Mouse (Mus musculus): ENCODE results near the gene Tdp1.
A peak's percentile ranks its signal among the peaks of the same experiment; 100 is the strongest.

Tdp1 gene

DNA sequence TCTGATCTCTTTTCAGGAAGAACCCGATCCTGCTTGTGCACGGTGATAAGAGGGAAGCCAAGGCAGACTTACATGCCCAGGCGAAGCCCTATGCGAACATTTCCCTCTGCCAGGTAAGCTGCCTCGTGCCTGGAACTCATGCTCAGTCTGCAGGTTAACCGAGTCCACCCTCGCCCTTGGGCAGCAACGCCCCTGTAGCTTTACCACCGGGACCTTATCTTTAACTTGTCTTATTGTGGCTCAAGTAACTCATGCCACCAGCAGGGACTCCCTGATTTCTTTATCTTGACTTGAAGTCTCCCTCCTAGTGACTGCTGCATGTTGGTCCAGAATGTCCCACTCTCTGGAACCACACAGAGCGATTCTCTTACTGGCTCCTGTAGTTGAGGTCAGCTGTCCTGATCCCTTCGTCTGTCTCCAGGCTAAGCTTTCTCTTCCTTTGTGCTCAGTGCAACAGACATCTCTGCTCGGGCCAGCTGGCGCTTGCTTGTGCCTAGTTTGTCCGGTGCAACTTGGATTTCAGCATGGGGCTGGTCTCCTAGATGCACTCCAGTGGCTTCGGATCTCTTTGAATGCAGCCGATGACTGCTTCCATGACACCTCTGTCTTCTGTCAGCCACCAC lies 14.0 kb downstream of the Tdp1 start:
- DNase-seq, result peak; percentile 70

DNA sequence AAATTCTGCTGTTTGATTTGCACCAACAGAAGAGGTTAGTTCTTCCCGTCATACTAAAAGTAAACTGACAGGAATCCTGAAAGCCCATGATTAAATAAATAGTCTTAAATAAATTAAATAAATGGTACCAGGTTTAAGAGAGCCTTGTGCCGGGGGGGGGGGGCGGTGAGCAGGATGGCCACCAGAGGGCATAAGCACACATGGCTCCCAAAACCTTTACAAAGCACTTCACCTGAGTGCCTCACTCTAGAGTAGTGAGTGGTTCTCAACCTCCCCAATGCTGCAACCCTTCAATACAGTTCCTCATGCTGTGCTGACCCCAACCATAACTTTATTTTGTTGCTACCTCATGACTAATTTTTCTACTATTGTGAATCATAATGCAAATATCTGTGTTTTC lies 15.7 kb downstream of the Tdp1 start:
- DNase-seq, result peak; percentile 18

DNA sequence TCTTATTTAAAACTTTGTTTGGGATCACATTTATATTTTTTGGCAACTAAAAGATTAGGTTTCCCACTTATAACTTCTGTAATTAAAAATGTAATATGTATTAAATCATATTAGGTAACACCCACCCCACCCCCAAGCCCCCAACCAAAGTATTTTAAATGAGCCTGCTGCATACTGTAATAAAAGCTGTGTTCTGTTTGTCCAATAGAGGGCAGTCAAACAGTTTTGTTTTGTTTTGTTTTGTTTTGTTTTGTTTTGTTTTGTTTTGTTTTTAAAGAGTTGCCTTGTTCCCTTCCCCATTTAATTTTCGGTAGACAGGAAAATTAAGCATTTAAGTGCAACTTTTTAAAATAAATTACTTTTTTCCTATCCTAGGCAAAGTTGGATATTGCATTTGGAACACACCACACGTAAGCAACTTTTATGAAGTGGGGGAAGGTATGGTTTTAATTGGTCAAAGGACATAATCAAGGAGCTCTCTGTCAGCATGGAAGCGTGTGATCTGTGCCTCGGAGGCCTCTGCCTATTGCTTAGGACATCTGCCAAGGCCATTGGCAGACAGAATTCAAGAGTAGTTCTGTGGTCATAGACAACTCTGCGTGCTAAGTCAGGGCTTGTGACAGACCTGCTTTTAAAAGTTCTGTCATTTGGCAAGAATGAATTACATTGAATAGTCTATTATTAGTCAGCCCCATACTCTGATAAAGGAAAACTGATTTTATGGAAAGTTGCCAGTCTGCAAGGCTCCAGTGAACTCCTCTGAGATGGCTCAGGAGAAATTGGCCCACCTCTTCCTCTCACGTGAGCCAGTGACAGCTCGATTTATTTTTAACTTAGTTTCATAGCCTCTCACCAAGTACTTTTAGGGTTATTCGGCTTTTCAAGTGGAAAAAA lies 17.9 kb downstream of the Tdp1 start:
- DNase-seq, result peak; percentile 94

DNA sequence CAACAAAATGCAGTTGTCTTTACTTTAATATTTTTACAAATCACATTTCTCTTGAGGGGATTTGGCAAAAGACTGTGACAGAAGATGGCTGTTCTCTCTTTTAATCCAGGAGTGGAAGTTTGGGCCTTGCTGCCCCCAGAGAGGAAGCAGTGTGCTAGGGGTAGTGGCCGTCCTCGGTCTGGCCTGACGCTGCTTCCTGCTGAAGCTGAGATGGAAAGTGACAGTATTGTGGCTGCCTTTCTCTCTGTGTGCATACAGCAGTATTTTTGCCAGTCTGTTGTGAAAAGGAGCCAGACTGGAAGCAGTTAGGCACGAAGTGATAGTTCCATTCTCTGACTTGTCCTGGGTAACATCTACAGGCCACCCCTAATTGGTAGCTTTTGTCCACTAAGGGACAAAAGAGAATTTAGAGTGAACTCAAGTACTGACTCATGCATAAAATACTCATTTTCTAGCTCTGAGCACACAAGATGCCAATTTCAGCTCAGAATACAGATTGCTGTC lies 18.6 kb downstream of the Tdp1 start:
- DNase-seq, result no peak

DNA sequence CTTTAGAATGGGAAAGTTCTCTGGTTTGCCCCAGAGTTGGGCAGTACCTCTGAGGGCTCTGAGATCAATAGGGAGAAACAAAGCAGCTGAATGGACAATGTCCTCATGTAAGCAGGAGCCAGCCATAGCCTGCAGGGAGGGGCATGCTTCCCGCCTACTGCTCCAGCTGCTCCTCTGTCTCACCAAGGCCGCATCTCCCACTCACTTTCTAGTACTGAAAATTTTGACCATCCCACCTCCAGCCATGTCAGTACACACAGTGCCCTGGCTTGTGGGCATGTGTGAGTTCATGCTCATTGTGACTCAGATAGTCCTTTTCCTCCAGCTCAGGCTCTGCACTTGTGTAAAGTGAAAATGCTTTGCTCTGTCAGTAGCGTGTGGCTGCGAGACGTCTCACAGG lies 20.2 kb downstream of the Tdp1 start:
- no peak for DNase-seq

DNA sequence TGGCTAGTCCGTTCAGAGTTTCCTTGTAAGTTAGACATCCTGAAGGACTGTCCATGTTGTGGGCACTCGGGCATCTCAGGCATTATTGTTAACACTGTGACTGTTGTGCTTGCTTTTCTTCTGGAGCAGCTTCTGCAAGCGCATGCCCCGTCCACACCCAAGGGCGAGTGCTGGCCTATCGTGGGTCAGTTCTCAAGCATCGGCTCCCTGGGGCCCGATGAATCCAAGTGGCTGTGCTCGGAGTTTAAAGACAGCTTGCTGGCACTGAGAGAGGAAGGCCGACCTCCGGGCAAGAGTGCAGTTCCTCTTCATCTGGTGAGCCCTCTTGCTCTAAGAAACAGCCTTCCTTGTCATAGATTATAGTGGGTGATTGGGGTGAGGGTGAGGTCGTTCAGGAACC lies 27.1 kb downstream of the Tdp1 start:
- DNase-seq, result no peak

DNA sequence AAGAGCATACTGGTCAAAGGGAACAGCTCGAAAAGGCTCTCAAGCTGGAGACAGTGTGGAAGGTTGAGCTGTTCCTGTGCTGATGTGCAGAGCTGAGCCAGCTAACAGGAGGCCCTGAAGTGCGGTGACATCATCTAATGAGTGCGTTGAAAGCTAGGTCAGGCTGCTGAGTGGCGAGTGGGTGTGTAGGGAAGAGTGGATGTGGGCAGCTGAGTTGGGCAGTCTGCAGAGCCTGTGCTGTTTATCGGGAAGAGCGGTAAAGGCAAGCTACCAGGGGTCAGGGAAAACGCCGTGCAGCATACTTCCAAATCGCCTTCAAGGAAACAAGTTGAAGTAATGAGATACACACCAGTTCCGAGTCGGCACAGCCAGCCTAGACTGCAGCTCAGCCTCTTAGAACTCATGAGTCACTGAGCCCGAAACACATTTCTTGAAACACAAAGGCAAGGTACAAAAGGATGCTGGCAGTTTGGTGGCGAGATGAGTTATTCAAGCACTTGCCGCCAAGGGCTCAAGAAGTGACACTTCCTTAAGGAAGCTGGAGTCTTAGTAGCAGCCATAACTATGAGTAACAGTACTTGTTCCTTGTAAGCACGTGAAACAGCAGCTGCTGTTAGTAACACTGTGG lies 33.6 kb downstream of the Tdp1 start:
- DNase-seq, result no peak

DNA sequence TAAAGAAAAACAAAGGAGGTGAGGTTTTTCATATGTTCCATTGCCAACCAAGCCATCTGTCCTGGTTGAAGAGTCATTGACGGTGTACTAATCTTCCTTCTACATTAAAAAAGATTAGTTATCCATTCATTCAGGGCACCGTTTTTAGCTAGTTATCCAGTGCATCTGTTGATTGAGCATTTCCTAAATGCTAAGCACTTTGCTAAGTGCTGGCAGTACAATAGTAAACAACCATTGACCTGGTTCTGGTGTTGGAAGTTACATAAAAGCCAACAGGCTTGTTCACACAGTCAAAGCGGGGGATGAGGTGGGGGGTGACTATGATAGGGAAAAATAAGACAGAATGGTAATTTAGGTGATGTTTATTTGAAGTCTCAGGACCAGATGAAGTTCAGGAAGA lies 35.3 kb downstream of the Tdp1 start:
- no peak for DNase-seq

DNA sequence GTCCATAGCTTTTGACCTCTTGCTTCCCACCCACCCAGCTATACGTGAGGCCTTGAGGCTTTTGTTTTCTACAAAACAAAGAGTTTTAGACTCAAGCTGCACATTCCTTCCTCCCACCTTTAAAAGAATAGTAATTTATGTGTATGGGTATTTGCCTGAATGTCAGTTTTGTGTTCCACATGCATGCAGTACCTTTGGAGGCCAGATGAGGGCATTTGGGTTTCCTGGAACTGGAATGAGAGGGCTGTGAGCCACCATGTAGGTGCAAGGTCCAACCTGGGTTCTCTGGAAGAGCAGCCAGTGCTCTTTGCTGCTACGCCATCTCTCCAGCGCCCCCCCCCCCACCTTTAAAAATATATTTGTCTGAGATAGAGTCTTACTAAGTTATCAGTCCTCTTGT lies 36.7 kb downstream of the Tdp1 start:
- no peak for DNase-seq

DNA sequence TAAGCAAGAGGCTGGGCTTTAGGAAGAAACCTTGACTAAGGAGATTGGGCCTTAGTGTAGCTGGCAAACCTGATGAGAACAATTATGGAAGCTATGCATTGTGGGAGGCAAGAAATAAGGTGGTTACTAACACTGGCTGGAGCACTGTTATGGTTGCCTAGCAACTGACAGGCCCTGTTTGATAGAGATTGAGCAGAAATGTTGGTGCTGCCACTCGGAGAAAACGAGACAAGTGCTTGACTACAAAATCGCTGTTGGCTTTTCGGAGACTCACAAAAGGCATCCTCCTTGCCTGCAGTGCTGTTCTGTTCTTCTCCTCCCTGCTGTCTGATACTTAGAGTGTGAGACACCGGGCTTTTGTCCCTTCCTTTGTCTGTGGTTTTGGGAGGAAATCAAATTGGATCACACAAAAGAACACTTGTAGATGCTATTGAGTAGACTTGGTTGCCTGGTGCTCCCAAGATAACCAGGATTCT lies 38.9 kb downstream of the Tdp1 start:
- no peak for DNase-seq

DNA sequence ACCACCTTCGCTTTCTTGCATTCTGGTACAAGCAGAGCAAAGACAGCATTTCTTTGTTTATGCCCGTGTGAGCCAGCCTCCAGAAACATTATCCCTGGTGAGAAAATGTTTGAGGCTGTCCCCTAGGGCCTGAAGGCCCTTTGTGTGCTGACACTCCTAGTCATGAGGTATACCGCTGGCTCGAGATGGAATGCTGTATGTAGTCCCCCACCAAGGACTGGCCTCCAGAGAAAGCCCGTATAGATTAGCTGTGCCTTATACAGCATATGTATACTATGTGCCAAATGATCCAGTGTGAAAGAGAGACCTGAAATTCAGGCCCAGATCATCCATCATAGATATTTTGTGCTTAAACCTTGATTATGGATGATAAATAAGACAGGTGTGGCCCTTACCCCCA lies 39.4 kb downstream of the Tdp1 start:
- DNase-seq, result no peak

DNA sequence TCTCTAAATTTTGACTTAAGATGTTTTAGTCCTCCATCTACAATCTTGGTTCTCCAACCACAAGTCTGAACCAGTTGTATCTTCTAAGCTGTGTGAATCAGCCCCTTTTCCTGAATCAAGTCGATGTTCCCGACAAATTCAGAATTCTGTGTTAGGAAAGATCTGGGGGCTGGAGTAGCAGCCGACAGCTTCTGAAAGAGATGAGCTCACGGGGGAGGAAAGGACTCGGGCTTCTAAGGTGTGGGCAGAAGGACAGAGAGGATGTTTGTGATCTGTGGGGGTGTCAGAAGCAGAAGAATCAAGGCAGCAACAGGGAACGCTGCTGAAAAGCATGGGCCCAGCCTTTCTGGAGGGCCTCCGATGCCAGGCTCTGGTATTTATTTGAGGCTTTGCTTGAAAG lies 44.0 kb downstream of the Tdp1 start:
- DNase-seq, result no peak

DNA sequence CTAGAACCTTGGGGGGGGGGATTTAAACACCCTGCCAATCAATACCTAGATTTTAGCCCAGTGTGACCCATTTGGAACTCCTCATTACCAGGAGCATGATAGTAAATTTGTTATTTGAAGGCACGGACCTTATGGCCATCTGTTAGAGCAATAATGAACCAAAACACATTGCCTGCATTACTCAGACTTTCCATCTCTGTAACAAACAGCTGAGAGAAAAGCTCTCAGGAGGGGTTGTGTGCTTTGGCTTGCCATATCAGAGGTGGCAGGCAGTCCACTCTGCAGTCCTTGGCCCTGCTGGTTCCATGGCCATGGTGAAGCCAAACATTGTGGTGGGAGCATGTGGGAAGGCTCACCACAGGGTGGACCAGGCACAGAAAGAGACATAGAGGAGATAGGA lies 44.8 kb downstream of the Tdp1 start:
- DNase-seq, result no peak

DNA sequence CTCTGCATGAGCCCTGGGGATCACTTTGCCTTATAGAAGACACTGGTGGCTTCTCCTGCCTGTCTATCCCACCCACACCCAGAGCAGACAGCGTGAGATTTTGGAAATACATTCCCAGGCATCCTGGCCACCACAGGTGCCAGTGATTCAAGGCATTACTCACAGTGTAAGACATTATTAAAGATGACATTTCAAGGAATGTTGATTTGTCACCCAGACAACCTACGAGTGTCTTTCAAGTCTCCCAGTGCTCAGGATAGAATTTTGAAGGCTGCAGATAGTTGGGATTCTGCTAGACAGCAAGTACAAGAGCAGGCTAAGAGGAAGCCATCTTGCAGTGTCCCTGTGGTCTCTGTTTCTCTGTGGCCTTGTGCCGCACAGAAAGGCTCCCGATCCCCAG lies 47.9 kb downstream of the Tdp1 start:
- DNase-seq, result no peak

DNA sequence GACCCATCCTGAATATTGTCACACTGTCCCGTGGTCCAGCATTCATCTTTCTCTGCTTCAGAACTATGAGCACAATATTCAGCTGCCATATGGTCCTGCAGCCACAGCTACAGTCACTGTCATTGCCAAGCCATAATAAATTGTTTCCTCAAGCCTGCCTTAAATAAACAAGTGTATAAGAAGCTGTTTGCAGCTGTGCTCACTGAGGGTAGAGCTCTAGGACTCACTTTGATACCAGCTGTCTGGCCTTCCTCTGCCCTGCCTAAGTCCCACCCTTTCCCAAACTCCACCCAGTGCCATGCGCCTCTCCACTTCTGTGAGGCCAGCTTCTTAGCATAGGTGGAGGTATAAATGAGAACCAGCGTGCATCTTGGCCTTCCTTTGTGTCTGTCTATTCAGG lies 49.3 kb downstream of the Tdp1 start:
- no peak for DNase-seq

DNA sequence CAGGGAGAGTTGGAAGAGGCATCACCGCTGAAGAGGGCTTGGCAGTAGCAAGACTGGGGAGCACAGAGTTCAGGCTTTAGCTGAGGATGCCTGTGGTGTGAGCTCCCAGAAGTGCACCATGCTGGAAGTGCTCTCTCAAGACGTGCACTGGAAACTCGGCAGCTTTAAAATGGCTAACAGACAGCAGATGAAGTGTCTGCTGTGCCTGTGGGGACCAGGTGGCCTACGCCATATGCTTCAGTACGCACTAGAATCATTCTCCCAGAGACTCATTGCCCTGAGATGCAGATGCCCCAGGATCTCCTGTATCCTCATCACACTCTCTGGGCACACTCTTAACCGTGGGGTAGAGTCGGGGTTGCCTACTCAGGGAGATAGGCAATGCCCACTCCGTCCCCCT lies 51.1 kb downstream of the Tdp1 start:
- DNase-seq, result no peak

DNA sequence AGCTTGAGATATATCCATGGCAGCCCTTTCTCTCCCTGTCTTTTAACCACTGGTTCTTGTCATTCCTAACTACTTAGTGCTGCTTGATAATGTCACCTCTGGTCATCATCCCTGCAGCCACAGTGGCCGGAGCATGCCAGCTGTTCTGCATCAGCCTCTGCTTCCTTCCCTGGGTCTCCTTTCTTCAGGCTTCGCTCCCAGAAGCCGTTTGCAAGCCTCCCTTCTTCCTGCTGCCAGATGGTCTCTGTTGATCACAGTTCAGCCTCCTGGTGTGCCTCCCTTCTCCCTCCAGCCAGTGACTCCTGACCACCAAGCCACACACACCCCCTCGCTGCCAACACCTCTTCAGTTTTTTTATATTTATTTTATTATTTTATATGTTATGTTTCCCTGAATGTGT lies 54.2 kb downstream of the Tdp1 start:
- DNase-seq, result peak; percentile 92

DNA sequence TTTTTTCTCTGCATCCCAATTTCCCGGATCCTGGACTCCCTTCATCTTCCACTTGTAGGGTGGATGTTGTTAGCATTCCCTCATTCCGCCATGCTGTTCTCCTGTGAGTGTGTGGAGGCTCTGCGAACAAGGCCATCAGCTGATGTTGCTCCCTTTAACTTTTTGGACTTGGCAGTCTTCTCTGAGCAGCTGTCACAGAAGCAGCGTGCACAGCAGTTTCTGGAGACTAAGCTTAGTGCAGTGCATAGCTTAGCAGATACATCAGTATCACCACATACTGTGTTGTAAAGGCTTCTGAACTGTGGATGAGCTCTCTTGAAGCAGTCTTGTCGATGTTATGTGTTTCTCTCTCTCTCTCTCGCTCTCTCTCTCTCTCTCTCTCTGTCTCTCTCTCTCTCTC lies 54.9 kb downstream of the Tdp1 start:
- no peak for DNase-seq

DNA sequence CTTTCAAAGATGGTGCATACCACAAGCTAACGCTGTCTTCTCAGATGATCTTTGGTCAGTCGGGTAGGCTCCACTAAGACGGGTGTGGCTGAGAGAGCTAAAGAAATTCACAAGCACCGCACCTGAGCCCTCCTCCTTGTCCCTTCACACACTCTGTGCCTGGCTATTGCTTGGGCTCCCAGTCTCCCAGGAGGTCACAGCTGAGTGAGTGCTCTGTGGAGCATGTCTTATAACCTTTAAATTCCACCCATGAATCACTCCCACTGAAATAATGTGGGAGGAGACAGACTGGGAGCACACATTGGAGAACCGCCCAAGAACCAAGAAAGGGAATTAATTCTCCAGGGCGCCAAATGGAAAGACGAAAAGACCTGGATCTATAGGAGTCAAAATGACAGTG lies 56.4 kb downstream of the Tdp1 start:
- no peak for DNase-seq

DNA sequence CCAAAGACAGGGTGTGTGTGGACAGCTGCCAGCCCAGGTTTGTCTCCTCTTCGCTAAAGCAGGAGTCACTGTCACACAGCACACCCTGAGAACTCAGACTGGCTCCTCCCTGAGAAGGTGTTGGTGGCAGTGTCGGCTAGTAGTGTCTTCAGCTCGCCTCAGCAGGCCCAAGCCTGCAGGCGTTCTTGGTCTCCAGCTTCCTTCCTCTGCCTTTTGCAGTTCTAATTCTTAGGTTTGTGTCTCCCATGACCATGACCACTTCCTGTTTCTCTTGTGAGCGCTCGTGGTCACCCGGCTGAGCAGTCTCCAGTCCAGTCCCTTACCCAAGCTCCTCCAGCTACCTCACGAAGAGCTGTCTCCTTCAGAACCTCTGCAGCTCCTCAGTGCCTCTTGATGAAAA lies 58.1 kb downstream of the Tdp1 start:
- peak; percentile 94 for DNase-seq

DNA sequence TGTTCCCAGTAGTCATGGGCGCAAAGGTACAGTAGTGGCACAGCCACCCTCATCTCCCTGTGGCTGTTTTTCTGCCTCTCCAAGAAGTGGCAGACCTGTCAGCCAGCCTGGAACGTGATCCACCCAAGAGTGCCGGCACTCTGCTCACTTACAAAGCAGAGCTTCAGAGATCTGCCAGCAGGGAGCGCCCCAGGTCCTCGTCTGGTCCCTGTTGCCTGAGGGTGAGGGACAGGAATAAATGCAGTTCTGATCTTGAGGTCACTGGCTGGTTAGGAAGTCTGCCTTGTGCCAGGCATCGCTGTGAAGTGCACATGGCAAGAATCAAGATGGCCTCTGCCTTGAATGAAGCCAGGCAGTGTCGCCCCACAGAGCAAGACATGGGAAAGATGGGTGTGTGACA lies 68.6 kb downstream of the Tdp1 start:
- no peak for DNase-seq

DNA sequence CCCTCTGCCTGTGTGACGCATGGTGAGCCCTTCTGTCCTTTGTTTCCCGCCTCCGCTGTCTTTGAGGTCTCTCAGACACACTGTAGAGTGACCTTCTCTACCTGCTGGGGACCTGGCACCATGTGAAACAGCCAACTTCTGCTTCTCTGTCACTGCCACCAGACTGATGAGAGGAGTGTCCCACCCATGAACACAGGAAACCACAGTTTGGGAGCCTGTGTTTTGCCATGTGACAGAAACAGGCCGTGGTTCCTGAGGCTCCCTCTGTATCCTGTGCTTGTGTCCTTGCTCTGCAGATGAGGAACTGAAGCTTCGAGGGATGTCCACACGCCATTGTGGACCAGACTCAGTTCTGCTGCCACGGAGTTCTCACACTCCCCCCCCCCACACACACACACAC lies 72.1 kb downstream of the Tdp1 start:
- DNase-seq, result peak; percentile 95

DNA sequence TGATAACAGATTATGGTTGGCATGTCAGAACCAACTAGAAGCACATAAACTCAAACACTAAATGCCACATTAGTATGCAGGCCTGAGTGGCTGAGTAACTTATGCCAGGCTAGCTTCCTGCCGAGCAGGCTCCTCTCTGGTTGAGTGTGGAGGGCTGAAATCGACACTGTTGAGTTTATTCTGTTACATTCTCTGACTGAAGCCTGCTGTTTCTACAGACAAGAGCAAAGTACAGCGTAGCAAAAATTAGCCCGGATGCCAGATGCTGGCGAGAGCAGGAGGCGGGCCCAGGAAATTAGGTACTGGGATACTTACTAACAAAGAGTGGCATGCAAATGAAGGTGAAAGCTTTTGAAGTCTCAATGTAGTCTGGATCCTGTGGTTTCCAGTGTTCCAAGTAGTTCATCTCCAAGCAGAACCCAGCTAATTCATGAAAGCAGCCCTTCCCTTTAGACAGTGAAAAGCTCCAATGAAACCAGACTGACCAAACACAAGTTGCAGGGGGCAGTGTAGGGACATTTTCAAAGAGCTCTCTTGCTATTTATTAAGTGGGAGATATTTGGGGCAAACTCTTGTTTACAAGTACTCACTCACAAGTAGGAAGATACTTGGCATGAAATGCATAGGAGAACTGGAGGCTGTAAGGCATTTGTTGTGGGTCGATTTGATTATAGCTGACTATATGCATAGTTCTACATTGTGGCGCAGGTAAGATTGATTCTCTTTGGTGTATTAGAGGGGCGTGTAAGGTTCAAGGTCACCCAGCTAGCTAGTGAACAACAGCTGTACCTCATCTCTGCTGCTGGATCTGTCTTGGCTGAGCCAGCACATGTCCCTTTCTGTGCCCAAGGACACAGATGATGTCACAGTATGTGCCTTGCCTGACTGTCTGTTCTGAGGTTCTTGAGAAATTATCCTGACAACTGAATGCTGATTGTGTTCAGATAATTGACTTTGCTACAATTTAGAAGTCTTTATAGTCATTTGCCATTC lies 74.0 kb downstream of the Tdp1 start:
- DNase-seq, result peak; percentile 70

Measured in heart, adult 11 months (tissue).